Mouse (Mus musculus): ENCODE results near the gene Col13a1.

Col13a1 gene

GRCm38 (mm10) chr10:61978112-61978865 is 619 bp downstream of the Col13a1 start:
- ChIA-PET POLR2A (interaction anchor here (0.5 to 1.5 kb wide), 9 partner anchors 11 to 1265 kb away, joined by 3 to 8 read pairs (median 3); no protein-coding TSS in a partner anchor), CTCF (interaction anchor here in 2 of 4 experiments (0.8 to 2.6 kb wide), 13 partner anchors 11 to 233 kb away, joined by 3 to 12 read pairs (median 5); no protein-coding TSS in a partner anchor)

DNA sequence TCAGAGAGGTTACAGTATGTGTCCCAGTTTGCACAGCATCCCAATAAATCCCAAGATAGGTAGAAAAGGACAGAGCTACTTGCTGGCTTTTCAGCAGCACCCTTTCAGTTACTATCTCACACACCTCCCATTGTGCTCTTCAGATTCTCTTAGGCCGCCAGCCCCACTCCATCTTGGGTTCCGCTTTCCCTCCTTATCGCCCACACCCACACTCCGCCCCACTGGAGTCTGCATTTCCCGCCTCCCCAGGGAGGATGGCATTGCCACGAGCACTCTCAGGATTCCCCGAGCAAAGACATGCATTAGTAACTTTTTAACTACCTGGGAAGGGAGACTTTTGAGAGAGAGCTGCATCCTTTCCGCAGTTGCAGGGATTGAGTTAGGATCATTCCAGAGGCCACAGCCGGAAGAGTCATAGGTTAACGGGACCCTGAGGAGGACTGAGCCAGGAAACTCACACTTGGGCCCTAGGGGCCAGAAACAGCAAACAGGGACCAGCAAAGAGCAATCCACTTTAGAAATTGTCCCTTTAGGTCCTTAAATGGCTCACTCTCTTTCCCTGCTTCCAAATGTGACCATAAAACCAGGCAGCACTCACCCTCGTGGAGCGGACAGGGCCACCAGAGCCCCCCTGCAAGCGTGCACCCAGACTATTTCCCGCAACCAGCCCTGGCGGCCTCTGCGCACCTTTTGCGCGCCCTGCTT is 1.4 kb downstream of the Col13a1 start:
- ChIA-PET POLR2A (interaction anchor here (0.5 to 1.5 kb wide), 10 partner anchors 10 to 1265 kb away, joined by 3 to 8 read pairs (median 3); no protein-coding TSS in a partner anchor), CTCF (interaction anchor here in 2 of 4 experiments (0.8 to 2.6 kb wide), 19 partner anchors 10 to 243 kb away, joined by 3 to 12 read pairs (median 5); no protein-coding TSS in a partner anchor)

DNA sequence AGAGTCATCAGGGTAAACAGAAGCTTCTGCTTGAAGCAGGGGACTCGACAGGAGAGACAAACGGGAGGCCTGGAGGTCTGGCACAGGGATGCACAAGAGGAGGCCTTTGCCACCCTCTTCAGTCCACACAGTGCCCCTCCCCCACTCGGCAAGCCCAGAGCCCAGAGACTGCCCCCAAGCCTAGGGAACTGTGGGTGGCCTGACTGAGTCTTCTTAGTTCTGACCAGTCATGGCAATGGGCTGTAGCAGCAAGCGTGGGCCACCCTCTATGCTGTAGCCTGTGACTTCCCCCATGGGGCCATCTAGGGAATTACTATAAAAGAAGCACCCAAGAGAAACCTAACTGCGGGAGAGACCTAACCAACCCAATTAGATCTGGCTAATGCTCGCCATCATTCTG is 1.9 kb downstream of the Col13a1 start:
- POLR2A ChIA-PET, result interaction anchor here in 2 of 4 experiments (0.5 to 1.5 kb wide), 4 partner anchors 36 to 151 kb away, joined by 3 to 4 read pairs (median 4); no protein-coding TSS in a partner anchor
- CTCF ChIA-PET, result interaction anchor here in 2 of 4 experiments (0.8 to 2.6 kb wide), 12 partner anchors 11 to 243 kb away, joined by 3 to 12 read pairs (median 4); no protein-coding TSS in a partner anchor

DNA sequence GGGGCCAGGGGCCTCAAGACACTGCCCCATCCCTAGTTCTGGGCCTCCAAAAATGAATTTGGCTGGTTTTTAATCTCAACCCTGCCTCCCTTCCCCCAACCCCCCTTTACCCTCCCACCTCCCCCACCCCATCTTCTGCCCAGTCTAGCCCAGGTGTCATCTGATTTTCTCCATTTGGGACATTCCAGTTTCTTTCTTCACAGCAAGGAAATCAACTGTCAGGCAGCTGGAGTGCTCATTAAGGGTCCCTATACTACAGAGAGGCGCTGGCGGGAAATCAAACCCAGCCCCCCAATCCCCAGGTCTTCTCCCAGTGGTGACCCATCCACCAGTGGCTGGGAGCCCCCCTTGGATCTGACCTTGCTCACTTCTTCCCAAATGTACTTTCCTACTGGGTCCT is 4.3 kb downstream of the Col13a1 start:
- POLR2A ChIA-PET, result no interaction called here

GRCm38 (mm10) chr10:61972041-61972440 is 6.9 kb downstream of the Col13a1 start:
- POLR2A ChIA-PET, result no interaction called here
- CTCF ChIA-PET, result interaction anchor here in 2 of 4 experiments (0.6 to 1.4 kb wide), 3 partner anchors 18 to 129 kb away, joined by 3 read pairs; no protein-coding TSS in a partner anchor

More for the DNA sequence above, 4.3 kb downstream of the Col13a1 start:
- CTCF ChIA-PET, result interaction anchor here in 1 of 4 experiments (0.6 kb wide), 1 partner anchor 164 kb away, joined by 10 read pairs; no protein-coding TSS in a partner anchor

- POLR2A ChIA-PET, result interaction anchor here in 1 of 4 experiments (1.0 kb wide), 1 partner anchor 10 kb away, joined by 3 read pairs; no protein-coding TSS in a partner anchor
- CTCF ChIA-PET, result interaction anchor here in 2 of 4 experiments (0.8 to 1.5 kb wide), 4 partner anchors 10 to 293 kb away, joined by 3 to 5 read pairs (median 4); no protein-coding TSS in a partner anchor
These were observed 10.8 kb downstream of the Col13a1 start for GRCm38 (mm10) chr10:61968003-61968553.

DNA sequence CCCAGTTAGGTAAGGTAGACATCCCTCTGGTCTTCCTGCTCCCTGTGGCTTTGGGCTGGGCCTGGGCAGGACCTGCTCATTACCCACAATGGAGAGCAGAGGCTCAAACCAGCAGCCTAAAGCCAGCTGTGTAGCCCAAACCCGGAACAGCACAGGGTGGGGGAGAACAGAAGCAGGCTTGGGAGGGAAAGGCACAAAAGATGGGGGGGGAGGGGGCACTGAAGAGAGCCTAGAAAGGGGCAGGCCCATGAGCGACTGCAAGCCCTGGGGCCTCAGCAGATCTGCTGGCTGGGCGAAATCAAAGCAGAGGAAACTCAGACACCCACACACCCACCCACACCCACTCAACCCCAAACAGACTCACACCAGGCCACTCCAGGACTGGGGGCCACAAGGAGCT is 11.7 kb downstream of the Col13a1 start:
- POLR2A ChIA-PET, result interaction anchor here in 1 of 4 experiments (1.0 kb wide), 1 partner anchor 11 kb away, joined by 3 read pairs; no protein-coding TSS in a partner anchor
- CTCF ChIA-PET, result interaction anchor here in 2 of 4 experiments (0.8 to 1.5 kb wide), 4 partner anchors 11 to 294 kb away, joined by 3 to 5 read pairs (median 4); no protein-coding TSS in a partner anchor

GRCm38 (mm10) chr10:61965386-61965841 is 13.5 kb downstream of the Col13a1 start:
- POLR2A ChIA-PET, result interaction anchor here in 1 of 4 experiments (1.0 kb wide), 1 partner anchor 20 kb away, joined by 3 read pairs; no protein-coding TSS in a partner anchor

GRCm38 (mm10) chr10:61956718-61957117 is 22.2 kb downstream of the Col13a1 start:
- ChIA-PET CTCF (no interaction called here), POLR2A (interaction anchor here in 1 of 4 experiments (1.1 kb wide), 1 partner anchor 21 kb away, joined by 3 read pairs; no protein-coding TSS in a partner anchor)

More at GRCm38 (mm10) chr10:61965386-61965841, 13.5 kb downstream of the Col13a1 start:
- CTCF ChIA-PET, result interaction anchor here in 3 of 4 experiments (0.5 to 1.4 kb wide), 3 partner anchors 12 to 70 kb away, joined by 4 to 5 read pairs (median 4); no protein-coding TSS in a partner anchor

DNA sequence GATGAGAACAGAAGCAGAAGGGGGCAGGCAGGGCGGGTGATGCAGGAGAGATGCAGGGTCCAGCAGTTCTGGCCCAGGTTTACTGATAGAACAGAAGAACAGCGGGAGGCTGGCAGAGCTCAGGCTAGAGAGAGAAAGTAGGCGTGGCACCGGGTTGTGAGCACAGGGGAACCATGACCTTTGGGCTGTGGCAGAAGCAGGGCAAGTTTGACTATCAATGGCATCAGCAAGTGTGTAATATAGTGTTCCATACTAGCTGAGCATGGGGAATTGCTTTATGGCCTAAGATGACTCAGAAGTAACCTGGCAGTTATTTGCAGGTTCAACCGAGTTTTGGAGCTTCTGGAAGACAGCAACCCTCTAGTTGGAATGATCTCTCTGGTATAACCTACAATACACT is 25.0 kb downstream of the Col13a1 start:
- CTCF ChIA-PET, result interaction anchor here in 1 of 4 experiments (1.0 kb wide), 1 partner anchor 18 kb away, joined by 3 read pairs; no protein-coding TSS in a partner anchor

DNA sequence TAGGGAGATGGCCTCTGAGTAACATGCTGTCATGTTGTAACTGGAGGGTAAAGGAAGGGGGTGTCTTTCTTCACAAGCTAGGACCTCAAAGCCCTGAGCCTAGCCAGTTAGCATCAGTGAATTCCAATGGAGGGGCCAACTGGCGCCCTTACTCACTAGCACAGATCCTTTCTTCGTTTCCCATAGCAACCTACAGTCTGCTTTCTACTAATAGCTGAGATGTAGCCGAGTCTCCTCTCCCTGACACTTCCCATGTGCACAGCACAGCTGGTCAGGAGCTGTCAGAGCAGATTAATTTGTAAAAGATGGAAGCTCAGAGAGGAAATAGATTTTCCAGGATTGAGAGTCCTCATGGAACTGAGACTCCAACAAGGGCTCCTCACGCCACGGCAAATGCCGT is 29.4 kb downstream of the Col13a1 start:
- ChIA-PET POLR2A (interaction anchor here in 1 of 4 experiments (1.0 kb wide), 1 partner anchor 13 kb away, joined by 3 read pairs; no protein-coding TSS in a partner anchor), CTCF (no interaction called here)

More for the DNA sequence above, 25.0 kb downstream of the Col13a1 start:
- POLR2A ChIA-PET, result interaction anchor here in 1 of 4 experiments (1.0 to 1.7 kb wide), 2 partner anchors 9 to 16 kb away, joined by 3 read pairs; no protein-coding TSS in a partner anchor

DNA sequence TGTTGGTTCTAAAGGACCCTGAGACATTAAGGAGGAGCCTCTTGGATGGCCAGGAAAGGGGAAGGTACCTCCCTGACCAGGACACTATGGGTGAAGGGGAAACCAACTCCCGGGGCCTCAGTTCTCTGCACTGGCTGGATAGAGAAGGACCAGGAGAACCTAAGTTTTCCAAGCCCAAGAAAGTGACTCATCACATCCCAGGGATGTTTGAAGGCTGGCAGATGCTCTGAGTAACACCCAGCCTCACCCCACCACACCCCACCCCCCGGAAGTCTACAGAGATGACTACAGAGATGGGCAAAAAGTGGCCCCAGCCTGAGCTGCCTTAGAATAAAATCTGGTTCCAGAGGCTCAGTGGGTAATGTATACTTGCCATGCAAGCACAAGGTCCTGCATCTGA is 34.5 kb downstream of the Col13a1 start:
- CTCF ChIA-PET, result no interaction called here
- POLR2A ChIA-PET, result interaction anchor here in 3 of 4 experiments (0.5 to 1.6 kb wide), 4 partner anchors 9 to 204 kb away, joined by 3 to 4 read pairs (median 4); no protein-coding TSS in a partner anchor

DNA sequence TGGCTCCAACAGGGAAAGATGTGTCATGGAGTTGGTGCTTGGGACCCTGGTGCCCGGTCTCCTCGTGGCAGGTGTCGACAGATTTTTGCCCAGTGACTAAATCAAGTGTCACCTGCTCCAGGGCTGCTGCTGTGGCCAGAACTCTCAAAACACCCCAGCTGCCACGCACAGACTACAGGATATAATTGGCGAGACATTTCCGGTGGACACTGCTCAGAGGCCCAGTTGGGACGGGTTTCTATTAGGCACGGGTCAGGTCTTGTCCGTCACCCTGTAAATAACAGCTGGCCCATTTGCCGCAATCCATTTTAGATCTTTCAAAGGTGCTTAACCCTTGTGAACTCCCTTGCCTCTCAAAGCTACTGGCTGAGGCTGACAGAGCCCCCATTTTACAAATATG is 35.4 kb downstream of the Col13a1 start:
- ChIA-PET CTCF (interaction anchor here in 1 of 4 experiments (0.5 kb wide), 2 partner anchors 121 to 320 kb away, joined by 3 read pairs; no protein-coding TSS in a partner anchor), POLR2A (interaction anchor here in 1 of 4 experiments (0.6 to 1.6 kb wide), 5 partner anchors 12 to 344 kb away, joined by 3 to 4 read pairs (median 3); no protein-coding TSS in a partner anchor)

DNA sequence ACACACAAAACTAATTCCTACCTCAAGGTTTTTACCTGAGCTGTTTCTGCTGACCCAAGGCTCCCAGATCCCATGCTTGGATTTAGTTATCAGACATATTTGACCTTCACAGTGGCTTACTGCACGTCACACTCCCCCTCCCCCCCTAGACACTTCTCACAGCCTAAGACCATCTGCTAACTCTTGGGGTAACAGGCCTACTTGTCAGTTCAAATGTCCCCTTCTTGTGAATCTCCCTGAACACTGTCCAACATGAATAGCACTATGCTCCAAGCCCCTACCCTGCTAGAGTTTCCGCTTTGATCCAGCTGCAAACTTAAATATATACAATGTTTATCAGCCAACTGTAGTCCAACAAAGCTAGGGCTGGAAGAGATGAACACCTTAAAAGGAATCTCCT is 36.2 kb downstream of the Col13a1 start:
- CTCF ChIA-PET, result interaction anchor here in 2 of 4 experiments (0.5 to 0.6 kb wide), 3 partner anchors 16 to 186 kb away, joined by 3 to 10 read pairs (median 3); no protein-coding TSS in a partner anchor
- POLR2A ChIA-PET, result interaction anchor here in 2 of 4 experiments (0.6 to 1.3 kb wide), 4 partner anchors 16 to 160 kb away, joined by 3 read pairs; no protein-coding TSS in a partner anchor

DNA sequence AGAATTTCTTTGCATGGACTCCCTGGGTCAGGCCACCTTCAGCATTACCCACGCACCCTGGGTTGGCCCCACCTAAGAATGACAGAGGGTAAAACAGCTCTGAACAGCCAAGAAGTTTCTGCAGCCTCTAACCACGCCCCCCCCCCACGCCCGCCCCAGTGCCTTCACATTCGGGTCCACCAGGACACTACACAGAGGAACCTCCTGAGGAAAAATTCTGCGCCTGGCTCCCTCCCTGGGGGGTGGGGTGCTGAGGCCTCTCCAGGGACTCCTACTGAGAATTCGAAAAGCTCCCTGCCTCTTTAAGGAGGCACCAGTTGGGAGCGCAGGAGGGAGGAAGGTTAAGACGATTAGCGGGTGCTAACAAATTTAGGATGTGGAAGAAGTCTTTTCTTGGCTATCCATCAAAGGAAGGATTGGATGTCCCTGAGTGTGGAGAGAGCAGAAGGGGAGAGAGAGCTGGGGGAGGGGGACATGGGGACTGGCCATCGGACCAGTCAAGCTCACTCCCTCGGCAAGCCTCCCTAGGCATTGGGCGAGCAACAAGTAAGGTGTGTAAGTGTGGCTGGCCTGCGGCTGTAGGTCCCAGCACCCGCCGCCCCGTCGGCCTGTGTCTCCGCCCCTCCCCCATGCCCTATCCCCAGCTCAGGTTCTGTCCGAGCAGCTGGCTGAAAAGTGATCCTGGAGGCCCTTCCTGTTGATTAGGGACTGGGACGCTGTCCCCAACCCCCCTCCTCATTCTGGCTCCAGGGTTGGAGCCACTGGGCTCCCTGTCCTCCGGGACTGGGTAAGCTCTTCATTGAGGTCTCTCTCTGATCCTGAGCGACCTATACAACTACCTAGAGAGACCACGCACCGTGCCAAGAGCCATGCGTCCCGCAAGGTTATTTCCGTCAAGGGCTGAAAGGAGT is 42.4 kb downstream of the Col13a1 start:
- CTCF ChIA-PET, result interaction anchor here in 2 of 4 experiments (0.5 to 1.8 kb wide), 6 partner anchors 19 to 325 kb away, joined by 3 to 7 read pairs (median 4); no protein-coding TSS in a partner anchor

GRCm38 (mm10) chr10:61931678-61932077 is 47.2 kb downstream of the Col13a1 start:
- CTCF ChIA-PET, result interaction anchor here in 2 of 4 experiments (0.6 to 0.7 kb wide), 2 partner anchors 15 to 20 kb away, joined by 3 read pairs; no protein-coding TSS in a partner anchor
- POLR2A ChIA-PET, result interaction anchor here in 2 of 4 experiments (1.0 to 2.8 kb wide), 9 partner anchors 8 to 329 kb away, joined by 3 to 8 read pairs (median 4); no protein-coding TSS in a partner anchor

More for the DNA sequence above, 42.4 kb downstream of the Col13a1 start:
- POLR2A ChIA-PET, result interaction anchor here (0.5 to 2.4 kb wide), 19 partner anchors 8 to 1948 kb away, joined by 3 to 10 read pairs (median 3); no protein-coding TSS in a partner anchor
